Mouse (Mus musculus) left cerebral cortex, postnatal 36 days (tissue): ENCODE measurements around the gene Triobp. TPM values are rescaled to one million over a fixed set of nuclear protein-coding genes. Genes with fewer than 3 reads are reported as not detected.
"Not testable (repeated sequence)": the region's sequence is repeated elsewhere in the genome, so short reads cannot be mapped to it uniquely, and the experiment has no call there.

Experiments used
- DNase-seq, 2 experiments: peaks; one replicate each; pipeline ENCODE4 v3.0.0; 2021 to 2022; ENCODE audit warnings: low spot score in 2 of 2, mixed read lengths in 1 of 2
- intact Hi-C: fragments of 180-260 bp; cut with DNase I; formaldehyde crosslinking; loops from one replicate; pipeline ENCODE4 v1.15.1; 2025
- total RNA-seq, 2 experiments: library from RNA; stranded (reverse); gene quantifications; 2 replicates each; pipeline ENCODE4 v1.2.3; 2021

Gene Triobp
- total RNA-seq, 2 experiments from 2014 or later, result 14.3 to 19.5 TPM

DNA sequence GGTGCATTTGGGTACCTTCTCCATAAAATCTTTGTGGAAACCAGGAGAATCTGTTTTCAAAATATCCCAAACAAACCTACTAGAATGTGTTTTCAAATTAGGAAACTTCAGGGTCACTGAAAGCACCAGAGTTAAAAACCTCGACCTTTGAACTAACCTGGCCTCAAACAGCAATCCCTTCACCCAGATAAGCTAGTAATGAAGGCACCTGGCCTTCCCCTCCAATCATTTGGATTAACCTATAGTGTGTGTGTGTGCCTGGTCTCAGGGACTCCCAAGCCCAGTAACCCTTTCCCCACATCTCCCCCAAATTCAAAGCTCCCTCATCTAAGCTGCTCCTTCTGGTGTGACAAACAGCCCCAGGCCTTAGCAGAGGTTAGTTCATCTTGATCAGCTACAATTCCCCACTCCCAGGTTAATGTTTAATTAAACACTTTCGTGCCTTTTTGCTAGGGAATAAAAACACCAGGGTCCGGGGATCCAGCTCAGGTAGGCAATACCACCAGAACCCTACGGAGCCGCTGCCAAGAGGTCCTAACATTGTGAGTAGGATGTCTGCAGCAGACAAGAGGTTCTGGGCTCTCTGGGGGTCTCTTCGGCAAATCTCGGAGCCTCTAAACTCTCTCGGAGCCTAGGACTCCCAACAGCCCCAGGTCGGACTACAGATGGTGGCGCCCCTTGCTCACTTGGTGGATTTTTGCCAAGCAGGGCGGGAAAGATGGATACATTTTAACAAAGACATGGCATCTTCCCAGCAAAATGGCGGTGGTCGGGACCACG is 79.2 kb downstream of the Triobp start:
- intact Hi-C loops, result no loop called here
- no peak for DNase-seq

DNA sequence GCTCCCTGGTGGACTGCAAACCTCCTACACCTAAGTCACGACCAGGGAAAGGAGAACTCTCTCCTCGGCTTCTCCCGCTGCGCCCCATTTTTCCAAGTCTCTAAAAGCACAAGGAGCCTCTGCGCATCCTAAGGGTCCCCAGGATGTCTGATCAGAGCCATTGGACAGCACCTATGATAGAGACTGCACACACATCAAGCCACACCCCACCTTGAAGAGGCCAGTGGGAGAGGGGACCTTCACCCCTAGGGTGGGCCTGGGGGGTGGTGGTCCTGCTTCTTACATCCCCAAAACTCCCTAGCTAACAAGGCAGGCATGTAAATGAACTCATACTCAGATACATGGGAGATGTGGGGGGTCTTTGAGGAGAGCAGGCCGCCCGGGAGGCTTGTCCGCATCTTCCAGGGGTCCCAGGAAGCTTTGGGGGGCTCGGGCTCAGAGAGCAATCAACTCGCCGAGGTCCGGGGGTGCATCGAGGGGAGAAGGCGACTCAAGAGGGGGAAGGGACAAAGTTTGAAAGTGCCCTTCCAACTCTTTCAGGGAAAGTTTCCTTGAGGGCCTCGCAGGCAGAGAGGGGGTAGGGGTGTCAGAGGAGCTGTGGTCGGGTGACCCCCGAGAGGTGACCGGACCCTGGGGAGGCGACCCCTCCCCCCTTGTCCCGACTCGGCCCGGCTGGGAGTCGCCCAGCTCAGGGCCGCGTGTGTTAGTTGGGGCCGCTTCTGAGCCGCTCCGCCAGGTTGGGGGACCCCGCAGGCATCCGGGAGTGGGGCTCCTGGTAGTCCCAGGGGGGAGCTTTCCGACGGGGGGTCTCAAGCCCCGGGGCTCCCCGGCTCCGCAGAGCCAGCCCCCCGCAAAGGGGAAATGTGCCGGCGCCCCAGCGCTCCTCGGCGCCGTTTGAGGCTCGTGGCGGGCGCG is 80.0 kb downstream of the Triobp start:
- intact Hi-C loops, result no loop called here

GRCm38 (mm10) chr15:79028237-79028738 is 80.8 kb downstream of the Triobp start, which contains the start of gene H1f0:
TSS of gene H1f0 (plus strand) at chr15:79028450.
- intact Hi-C loops, result no loop called here
- peak; percentile 95 to 96 for DNase-seq

More for the DNA sequence above, 80.0 kb downstream of the Triobp start:
- no peak for DNase-seq

DNA sequence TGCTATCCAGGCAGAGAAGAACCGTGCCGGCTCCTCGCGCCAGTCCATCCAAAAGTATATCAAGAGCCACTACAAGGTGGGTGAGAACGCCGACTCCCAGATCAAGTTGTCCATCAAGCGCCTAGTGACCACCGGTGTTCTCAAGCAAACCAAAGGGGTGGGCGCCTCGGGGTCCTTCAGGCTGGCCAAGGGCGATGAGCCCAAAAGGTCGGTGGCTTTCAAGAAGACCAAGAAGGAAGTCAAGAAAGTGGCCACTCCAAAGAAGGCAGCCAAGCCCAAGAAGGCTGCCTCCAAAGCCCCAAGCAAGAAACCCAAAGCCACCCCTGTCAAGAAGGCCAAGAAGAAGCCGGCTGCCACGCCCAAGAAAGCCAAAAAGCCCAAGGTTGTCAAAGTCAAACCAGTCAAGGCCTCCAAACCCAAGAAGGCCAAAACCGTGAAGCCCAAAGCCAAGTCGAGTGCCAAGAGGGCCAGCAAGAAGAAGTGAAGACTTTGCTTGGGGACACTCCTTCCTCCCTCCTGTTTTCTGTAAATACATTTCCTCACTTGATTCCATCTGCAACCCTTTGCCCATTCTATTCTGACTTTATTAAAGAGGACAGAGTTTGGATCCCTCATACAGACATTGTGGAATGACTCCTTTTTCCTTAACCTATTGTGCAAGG is 81.4 kb downstream of the Triobp start:
- intact Hi-C loops, result no loop called here
- no peak for DNase-seq

GRCm38 (mm10) chr15:79029519-79030241 is 82.2 kb downstream of the Triobp start:
- DNase-seq, result no peak
- intact Hi-C loops, result no loop called here

- DNase-seq, result peak; percentile 82 to 85
- intact Hi-C loops, result no loop called here
Measured at GRCm38 (mm10) chr15:79030551-79031435, 83.3 kb downstream of the Triobp start.

DNA sequence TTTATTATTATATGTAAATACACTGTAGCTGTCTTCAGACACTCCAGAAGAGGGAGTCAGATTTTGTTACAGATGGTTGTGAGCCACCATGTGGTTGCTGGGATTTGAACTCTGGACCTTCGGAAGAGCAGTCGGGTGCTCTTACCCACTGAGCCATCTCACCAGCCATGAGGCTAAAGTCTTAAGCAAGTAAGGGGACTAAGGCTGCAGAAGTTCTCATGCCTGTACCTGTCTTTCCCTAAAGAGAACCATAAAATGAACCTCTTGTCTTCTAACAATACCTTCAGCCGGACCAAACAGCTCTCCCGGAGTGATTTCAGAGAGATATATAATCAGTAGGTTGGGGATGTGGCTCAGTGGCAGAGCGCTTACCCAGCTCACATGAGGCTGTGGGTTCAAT is 84.4 kb downstream of the Triobp start:
- DNase-seq, intact Hi-C loops: not testable (repeated sequence)

DNA sequence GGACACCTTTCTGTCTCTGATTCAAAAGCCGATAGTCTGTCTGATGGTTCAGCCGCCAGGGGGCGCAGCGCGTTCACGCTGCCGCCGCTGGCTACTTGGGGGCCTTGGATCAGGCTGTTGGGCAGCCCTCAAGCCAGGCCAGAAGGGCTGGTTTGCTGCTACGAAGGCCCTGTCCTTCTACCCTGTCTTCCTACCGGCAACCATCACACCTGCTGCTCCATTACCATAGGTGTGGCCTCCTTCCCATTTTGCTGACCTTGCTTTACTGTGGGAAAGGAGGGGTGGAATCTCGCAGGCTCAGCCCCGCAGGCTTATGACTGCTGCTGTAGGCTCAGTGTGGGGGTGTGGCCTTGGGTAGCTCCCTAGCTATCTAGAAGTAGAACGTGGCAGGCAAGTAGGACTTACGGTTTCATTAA is 90.4 kb downstream of the Triobp start:
- intact Hi-C loops, result loop anchor here (2.0 kb wide), 1 partner anchor 33 kb away; no protein-coding TSS in a partner anchor

DNA sequence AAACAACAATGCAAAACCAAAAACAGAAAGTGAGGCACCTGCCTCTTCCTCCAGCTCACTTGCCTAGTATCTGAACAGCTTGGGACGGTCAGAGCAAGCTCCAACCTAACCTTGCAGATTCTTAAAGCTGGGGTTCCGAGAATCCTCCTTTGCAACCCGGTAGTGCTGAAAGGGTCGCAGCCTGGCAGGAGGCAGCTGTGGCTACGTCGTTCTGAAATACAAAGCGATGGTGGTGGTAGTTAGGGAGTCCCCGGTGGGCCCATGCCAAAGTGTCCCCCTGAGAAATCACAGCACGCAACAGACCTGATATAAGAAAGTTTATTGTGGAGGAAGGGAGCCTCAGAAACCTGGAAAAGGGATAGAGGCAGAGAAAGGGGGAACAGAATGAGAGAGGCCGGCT is 90.8 kb downstream of the Triobp start:
- DNase-seq, result no peak
- intact Hi-C loops, result no loop called here

More for the DNA sequence above, 90.4 kb downstream of the Triobp start:
- peak; percentile 49 to 63 for DNase-seq

DNA sequence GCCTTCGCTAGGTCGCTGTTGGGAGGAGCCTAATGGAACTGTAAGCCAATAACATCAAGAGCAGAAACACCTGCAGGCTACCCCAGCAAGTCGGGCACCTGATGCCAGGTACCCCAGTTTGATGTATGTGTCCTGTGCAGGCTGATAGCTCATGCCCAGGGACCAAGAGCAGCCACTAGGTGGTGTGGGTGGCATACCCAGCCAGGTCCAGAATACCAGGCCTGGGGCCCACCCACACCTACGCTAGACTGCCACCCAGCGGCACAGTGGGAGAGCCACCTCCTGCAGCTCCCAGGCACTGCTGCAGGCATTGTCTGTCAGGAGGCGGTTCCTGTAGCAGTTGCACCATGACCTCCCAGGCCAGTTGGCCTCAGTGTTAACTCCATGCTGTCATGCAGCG is 91.3 kb downstream of the Triobp start:
- peak; percentile 50 for DNase-seq
- intact Hi-C loops, result no loop called here

DNA sequence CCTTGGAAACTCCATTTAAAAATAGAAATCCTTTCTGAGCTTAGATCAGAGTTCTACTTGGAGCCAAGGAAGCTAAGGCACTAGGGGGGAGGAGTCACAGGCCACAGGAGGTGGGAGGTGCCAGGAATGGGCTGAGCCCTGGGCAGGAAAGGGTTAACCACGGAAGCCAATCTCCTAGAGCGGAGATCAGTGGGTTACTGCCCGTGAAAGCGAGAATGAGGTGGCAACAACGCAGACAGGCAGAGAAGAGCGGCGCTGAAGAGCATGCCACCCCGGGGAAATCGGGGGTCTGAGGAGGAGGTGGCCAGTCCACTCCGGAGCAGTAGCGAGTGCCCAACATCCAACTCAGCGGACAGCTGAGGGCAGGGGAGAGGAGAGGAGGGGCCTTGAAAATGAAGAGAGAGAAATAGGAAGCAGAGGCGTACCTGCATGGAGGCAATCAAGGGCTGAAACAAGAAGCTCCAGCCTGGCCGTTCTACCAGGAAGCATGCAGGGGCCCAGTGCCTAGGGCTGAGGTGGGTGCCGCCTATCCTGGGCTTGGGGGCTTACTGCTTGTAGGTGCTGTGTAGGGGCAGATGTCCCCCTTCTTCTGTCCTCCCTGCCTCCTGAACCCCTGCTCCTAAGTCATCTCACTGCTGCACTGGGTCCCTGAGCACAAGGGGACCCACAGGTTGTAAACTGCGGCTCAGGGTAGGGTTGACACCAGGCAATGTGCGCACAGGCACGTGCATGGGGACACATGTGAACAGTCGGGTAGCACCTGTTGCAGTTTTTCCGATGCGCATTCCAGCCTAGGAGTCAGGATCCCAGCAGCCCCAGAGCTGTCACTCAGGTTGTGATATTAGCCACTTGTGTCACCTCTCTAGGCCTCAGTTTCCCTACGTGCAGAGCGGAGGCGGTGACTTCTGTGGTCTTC is 93.2 kb downstream of the Triobp start:
- intact Hi-C loops, result no loop called here
- no peak for DNase-seq

DNA sequence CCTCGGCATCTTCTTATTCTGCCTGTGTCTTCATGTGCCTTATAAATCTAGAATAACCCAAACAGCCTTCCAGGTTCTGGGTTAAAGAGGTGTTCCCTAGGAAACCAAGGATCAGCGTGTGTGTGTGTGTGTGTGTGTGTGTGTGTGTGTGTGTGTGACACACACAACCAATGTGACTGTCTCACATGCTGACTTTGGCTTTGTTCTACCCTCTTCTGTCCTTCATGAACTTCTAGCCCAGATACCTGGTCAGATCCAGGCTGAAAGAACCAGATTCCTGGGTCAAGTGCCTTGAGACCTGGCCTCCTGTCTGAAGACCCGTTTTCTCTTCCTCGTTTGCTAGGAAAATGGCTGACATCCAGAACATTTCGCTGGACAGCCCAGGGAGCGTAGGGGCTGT is 94.1 kb downstream of the Triobp start, which contains the start of gene Galr3:
TSS of gene Galr3 (plus strand) at position 301 of the 400 bp plus-strand sequence.
- intact Hi-C loops, result no loop called here
- DNase-seq, result no peak

GRCm38 (mm10) chr15:79042721-79043491 is 95.4 kb downstream of the Triobp start:
- intact Hi-C loops, result no loop called here
- peak; percentile 64 to 74 for DNase-seq

GRCm38 (mm10) chr15:79044837-79045236 is 97.3 kb downstream of the Triobp start:
- intact Hi-C loops, result no loop called here
- DNase-seq, result no peak

GRCm38 (mm10) chr15:79048186-79048585 is 100.7 kb downstream of the Triobp start:
- intact Hi-C loops, result no loop called here
- no peak for DNase-seq

- intact Hi-C loops, result no loop called here
Measured at GRCm38 (mm10) chr15:79050160-79050845, 102.8 kb downstream of the Triobp start.

More at GRCm38 (mm10) chr15:79050160-79050845, 102.8 kb downstream of the Triobp start:
- no peak for DNase-seq
